Mouse (Mus musculus) lung, postnatal 0 days (tissue): ENCODE measurements around the gene Mdk.

Experiments
- CTCF ChIP-seq: IDR thresholded peaks from 2 replicates; pipeline ENCODE4 v1.5.1; 2016; ENCODE audit warnings: antibody characterized with exemption, mild to moderate bottlenecking
- EP300 ChIP-seq: IDR thresholded peaks from 2 replicates; pipeline ENCODE4 v1.6.1; 2016; ENCODE audit warnings: antibody characterized with exemption, mild to moderate bottlenecking, control low read depth

GRCm38 (mm10) chr2:91980245-91980644, 48.1 kb upstream of the Mdk start:
- TF ChIP-seq EP300 (no peak), CTCF (no peak)
